9 mouse cellular contexts compared by ENCODE assay signal in genomic region chr12:8889117-8889665, GRCm38 (mm10). TPM values are rescaled to one million over a fixed set of nuclear protein-coding genes. Genes with fewer than 3 reads are reported as not detected.
A peak's percentile ranks its signal among the peaks of the same experiment; 100 is the strongest.
DNase-seq lines count a peak whose midpoint lies in the region; ATAC-seq lines count a peak whose summit lies in the region.
"Had no signal": no experiment of that assay in that cellular context is flagged by ENCODE, and none has a peak within 500 bp of the region (broad histone marks: within the 10 kb centered on the region; RNA-seq: fewer than 3 reads in every experiment).

No protein-coding gene starts in this region.

- no peak overlapping the region for H3K9ac ChIP-seq in hindbrain, embryonic 16.5 days (ENCODE audit: low read depth, low read length)
- H3K9ac ChIP-seq in embryonic facial prominence, embryonic 11.5 days (replicated peaks; ENCODE audit: low read length): no peak overlapping the region
- no peak overlapping the region for H3K9ac ChIP-seq in midbrain, embryonic 12.5 days (replicated peaks)

- DNase-seq in hindbrain, embryonic 10.5 days (ENCODE audit: low spot score): peak; percentile 74
- peak; percentile 83 for DNase-seq in adrenal gland, postnatal 10 days
- peak; percentile 88 for DNase-seq in embryonic facial prominence, embryonic 11.5 days (ENCODE audit: low spot score)
- peak; percentile 81 to 85 for DNase-seq in heart, postnatal 14 days
- DNase-seq in layer of hippocampus, postnatal 25 days (ENCODE audit: extremely low spot score in 1 of 2, low spot score in 1 of 2): peak; percentile 63 to 81
- peak; percentile 38 to 80 for DNase-seq in spleen, postnatal 10 days (ENCODE audit: low spot score in 2 of 2)

- no peak overlapping the region for H3K4me2 ChIP-seq in hindbrain, embryonic 16.5 days (ENCODE audit: low read length)
- H3K4me2 ChIP-seq in embryonic facial prominence, embryonic 11.5 days (ENCODE audit: low read depth, low read length): no peak overlapping the region
- H3K4me2 ChIP-seq in midbrain, embryonic 12.5 days (replicated peaks): no peak overlapping the region

- peaks cover 31% of the 10 kb centered on the region for H3K4me1 ChIP-seq in hindbrain, embryonic 10.5 days (replicated peaks)
- H3K4me1 ChIP-seq in hindbrain, embryonic 16.5 days (ENCODE audit: control insufficient read depth, insufficient read depth, low read depth, low read length): peaks cover 4% of the 10 kb centered on the region; the same call in 1 of the 2 replicates
- peaks cover 11% of the 10 kb centered on the region; the same call in 1 of the 2 replicates for H3K4me1 ChIP-seq in embryonic facial prominence, embryonic 11.5 days (ENCODE audit: control insufficient read depth, insufficient read depth, low read length)
- peaks cover 15% of the 10 kb centered on the region for H3K4me1 ChIP-seq in midbrain, embryonic 12.5 days

- 0 out of 2 replicates have a peak, but pooled peaks cover 4% of the 10 kb centered on the region for H3K27me3 ChIP-seq in hindbrain, embryonic 10.5 days (ENCODE audit: insufficient read depth, poor library complexity, severe bottlenecking)
- 0 out of 2 replicates have a peak, but pooled peaks cover 2% of the 10 kb centered on the region for H3K27me3 ChIP-seq in hindbrain, embryonic 16.5 days (replicated peaks; ENCODE audit: control insufficient read depth, insufficient read depth, low read length)
- no peaks in the 10 kb centered on the region for H3K27me3 ChIP-seq in embryonic facial prominence, embryonic 11.5 days (ENCODE audit: control insufficient read depth, insufficient read depth, low read length)
- no peaks in the 10 kb centered on the region; the same call in 1 of the 2 replicates for H3K27me3 ChIP-seq in midbrain, embryonic 12.5 days

- ATAC-seq in hindbrain, embryonic 16.5 days: no peak
- ATAC-seq in embryonic facial prominence, embryonic 11.5 days (replicated peaks; ENCODE audit: insufficient number of reproducible peaks, low FRiP score, low TSS enrichment, low read depth): no peak
- ATAC-seq in midbrain, embryonic 12.5 days (ENCODE audit: low FRiP score, low read depth): 0 out of 2 replicates have a peak, but pooled peaks have one; percentile 28

- H3K4me3 ChIP-seq in hindbrain, embryonic 10.5 days: no peak overlapping the region
- no peak overlapping the region for H3K4me3 ChIP-seq in hindbrain, embryonic 16.5 days (ENCODE audit: low read length)
- no peak overlapping the region for H3K4me3 ChIP-seq in embryonic facial prominence, embryonic 11.5 days (ENCODE audit: low read depth, low read length)
- no peak overlapping the region for H3K4me3 ChIP-seq in midbrain, embryonic 12.5 days

- H3K9me3 ChIP-seq in hindbrain, embryonic 10.5 days: no peaks in the 10 kb centered on the region
- no peaks in the 10 kb centered on the region for H3K9me3 ChIP-seq in hindbrain, embryonic 16.5 days (ENCODE audit: control insufficient read depth, low read length)
- H3K9me3 ChIP-seq in embryonic facial prominence, embryonic 11.5 days (replicated peaks; ENCODE audit: control insufficient read depth, low read length): no peaks in the 10 kb centered on the region
- H3K9me3 ChIP-seq in midbrain, embryonic 12.5 days: no peaks in the 10 kb centered on the region

- WGBS in hindbrain, embryonic 10.5 days: 23% methylated on average over 10 of the region's 10 CpGs
- WGBS in hindbrain, embryonic 16.5 days: 26% methylated on average over 10 of the region's 10 CpGs
- WGBS in embryonic facial prominence, embryonic 11.5 days: 17% methylated on average over 10 of the region's 10 CpGs
- 21% methylated on average over 10 of the region's 10 CpGs for WGBS in midbrain, embryonic 12.5 days

- no peak overlapping the region for H3K27ac ChIP-seq in hindbrain, embryonic 10.5 days
- H3K27ac ChIP-seq in hindbrain, embryonic 16.5 days (ENCODE audit: low read depth, low read length): no peak overlapping the region
- no peak overlapping the region for H3K27ac ChIP-seq in embryonic facial prominence, embryonic 11.5 days (replicated peaks; ENCODE audit: low read depth, low read length)
- H3K27ac ChIP-seq in midbrain, embryonic 12.5 days (replicated peaks): no peak overlapping the region
- H3K27ac ChIP-seq: macrophage had no signal

- H3K36me3 ChIP-seq in hindbrain, embryonic 10.5 days: no peaks in the 10 kb centered on the region
- H3K36me3 ChIP-seq in hindbrain, embryonic 16.5 days (ENCODE audit: control insufficient read depth, insufficient read depth, low read length): no peaks in the 10 kb centered on the region
- H3K36me3 ChIP-seq in embryonic facial prominence, embryonic 11.5 days (replicated peaks; ENCODE audit: control insufficient read depth, insufficient read depth, low read depth, low read length): no peaks in the 10 kb centered on the region
- no peaks in the 10 kb centered on the region for H3K36me3 ChIP-seq in midbrain, embryonic 12.5 days

- intact Hi-C loops in heart, postnatal 14 days (cut with DNase I): loop anchor here (1.0 to 10.0 kb wide), 5 partner anchors 33 to 244 kb away; partner anchors contain the start of genes Laptm4a and Matn3

RNA-seq across cellular contexts. Expression of gene Laptm4a, which starts 32.3 kb away (rescaled TPM):
- polyA plus RNA-seq in hindbrain, embryonic 10.5 days (2016; fragmentation: Nextera tagmentation; extraction: Ambion mirVana): 130 and 147 TPM in 2 replicates
- 205 and 210 TPM in 2 replicates for polyA plus RNA-seq in hindbrain, embryonic 16.5 days (2015; fragmentation: Nextera tagmentation; extraction: Ambion mirVana)
- 100 to 1,000 TPM; 391 to 397 TPM for total RNA-seq in adrenal gland, postnatal 10 days (2021)
- polyA plus RNA-seq in embryonic facial prominence, embryonic 11.5 days (2014; fragmentation: Nextera tagmentation; extraction: Ambion mirVana): 224 and 243 TPM in 2 replicates
- total RNA-seq in heart, postnatal 14 days (2021): 100 to 1,000 TPM; 325 to 358 TPM
- total RNA-seq in layer of hippocampus, postnatal 25 days (2021): 100 to 1,000 TPM; 222 to 223 TPM
- 189 and 199 TPM in 2 replicates for polyA plus RNA-seq in midbrain, embryonic 12.5 days (2016; fragmentation: Nextera tagmentation; extraction: Ambion mirVana)

RNA-seq across cellular contexts. Expression of gene Matn3, which starts 58.5 kb away (rescaled TPM):
- polyA plus RNA-seq in hindbrain, embryonic 10.5 days (2016; fragmentation: Nextera tagmentation; extraction: Ambion mirVana): 2.5 and 3.7 TPM in 2 replicates
- 0.24 and 0.80 TPM in 2 replicates for polyA plus RNA-seq in hindbrain, embryonic 16.5 days (2015; fragmentation: Nextera tagmentation; extraction: Ambion mirVana)
- under 1 TPM in 1 of 2 experiments, not detected in 1; 0.30 TPM for total RNA-seq in adrenal gland, postnatal 10 days (2021)
- polyA plus RNA-seq in embryonic facial prominence, embryonic 11.5 days (2014; fragmentation: Nextera tagmentation; extraction: Ambion mirVana): 1.4 and 1.9 TPM in 2 replicates
- not detected for total RNA-seq in heart, postnatal 14 days (2021)
- not detected for total RNA-seq in layer of hippocampus, postnatal 25 days (2021)
- polyA plus RNA-seq in midbrain, embryonic 12.5 days (2016; fragmentation: Nextera tagmentation; extraction: Ambion mirVana): 0.43 and 0.61 TPM in 2 replicates
- polyA plus RNA-seq: macrophage had no signal
